Mouse (Mus musculus) megakaryocyte, adult 5-6 weeks (primary cell): ENCODE measurements at regions not wholly inside any gene's neighbourhood (a gene's known extent, or its start where the extent isn't known, plus 50 kb on each side); places are given as distances from the start of the nearest gene placed in this dataset.

Source experiments
- ATAC-seq: 2 replicates; pipeline ENCODE4 v1.8.0; 2016; ENCODE audit warnings: mild to moderate bottlenecking, inconsistent platforms; ENCODE audit not compliant: poor library complexity, severe bottlenecking

DNA sequence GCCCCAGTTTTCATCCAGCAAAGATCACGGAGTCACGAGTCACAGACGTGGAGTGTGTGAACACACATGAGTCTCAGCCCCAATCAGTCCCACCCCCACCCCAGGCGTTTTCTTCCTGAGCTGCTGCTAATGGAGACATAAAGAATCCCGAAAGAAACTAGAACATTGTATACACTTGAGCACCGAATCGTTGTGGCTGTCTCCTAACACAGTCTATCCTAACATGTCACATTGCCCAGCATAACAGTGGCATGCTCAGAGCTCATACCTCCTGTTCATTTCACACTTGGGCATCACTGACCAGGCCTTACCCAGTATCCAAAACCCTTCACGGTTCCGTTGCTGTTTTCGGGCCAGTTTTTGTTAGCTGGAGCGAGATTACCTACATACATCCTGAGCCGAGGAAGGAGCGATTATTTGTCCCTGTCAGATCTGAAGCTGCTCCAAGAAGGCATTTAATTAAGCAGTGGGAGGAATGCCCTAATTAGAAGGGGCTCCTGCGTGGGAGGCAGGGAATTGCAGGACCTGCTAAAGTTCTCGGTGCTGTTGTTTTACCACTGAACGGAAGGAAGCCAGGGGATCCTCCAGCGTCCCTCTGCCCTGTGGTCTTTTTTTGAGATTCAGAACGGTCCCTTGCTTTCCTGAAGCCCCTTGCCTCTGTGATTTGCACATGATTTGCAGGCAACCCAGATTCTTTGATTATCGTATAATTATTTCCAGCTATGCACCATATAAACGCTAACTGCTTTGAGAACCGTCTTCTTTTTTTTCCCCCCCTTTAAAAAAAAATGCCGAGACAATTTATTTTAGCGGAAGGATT lies 53.4 kb upstream of the Nap1l1 start:
- ATAC-seq: no peak

DNA sequence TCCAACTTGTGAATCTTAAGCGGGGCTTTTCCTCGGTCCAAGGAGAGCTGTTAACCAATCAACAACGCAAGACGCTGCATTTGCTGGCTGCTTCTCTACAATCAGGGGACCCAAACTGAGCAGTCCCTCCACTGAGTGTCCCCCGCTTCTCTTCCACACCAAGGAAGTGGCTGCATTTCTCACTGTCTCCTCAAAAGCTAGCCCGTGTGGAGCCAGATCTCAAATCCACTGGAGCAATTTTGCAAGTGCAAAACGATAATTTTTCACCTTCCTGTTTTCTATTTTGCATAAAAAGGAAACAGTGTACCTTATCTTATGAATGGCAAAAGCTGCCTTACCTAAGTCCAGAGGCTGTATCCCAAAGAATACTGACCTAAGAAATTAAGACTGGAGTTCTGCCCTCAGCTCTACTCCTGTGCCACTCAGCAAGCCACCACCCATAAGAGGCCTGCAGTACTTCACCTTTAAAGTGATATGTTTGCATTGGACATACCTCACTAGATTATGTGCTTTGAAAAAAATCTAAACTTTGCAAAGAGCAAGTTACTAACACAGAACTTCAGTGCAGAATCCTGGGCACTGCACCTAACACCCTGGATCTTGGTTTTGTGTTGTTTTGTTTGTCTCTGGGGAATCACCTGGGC lies 52.7 kb upstream of the Nap1l1 start:
- ATAC-seq: no peak

DNA sequence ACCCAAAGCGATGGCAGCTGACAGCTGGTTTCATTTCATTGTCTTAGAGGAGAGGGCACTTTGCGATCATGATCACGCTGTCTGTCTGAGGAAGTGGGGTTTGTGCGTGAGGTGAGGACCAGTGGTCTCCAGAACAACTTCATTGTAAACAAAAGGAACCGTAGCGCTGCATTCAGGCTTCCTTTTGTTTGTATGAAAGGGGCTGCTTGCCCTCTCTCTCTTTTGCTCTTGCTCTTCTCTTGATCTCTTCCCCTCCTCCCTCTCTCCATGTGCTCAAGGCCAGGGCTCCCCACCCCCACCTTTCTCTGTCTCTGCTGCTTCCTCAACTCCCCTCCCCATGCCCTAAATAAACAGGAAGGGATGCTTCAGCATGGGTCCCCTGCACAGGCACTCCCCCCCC lies 51.0 kb upstream of the Nap1l1 start:
- ATAC-seq: peak; percentile 29

DNA sequence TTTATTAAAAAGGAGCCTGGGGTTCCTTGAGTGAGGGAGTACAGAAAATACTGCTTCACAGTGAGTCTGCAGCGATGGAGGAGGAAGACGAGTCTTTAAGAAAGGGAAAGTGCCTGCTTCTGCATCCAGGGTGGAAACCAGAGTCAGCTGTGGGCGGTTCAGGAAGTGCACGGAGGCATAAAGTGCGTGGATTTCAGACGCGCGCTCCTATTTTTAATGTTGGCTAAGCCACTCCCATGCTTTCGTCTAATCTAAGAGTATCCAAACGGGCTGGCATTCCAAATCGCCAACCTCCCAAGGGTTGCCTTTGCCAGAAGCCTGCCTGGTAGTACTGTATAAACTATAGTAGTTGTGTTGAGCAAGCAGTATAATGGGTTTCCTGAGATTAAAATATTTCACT lies 50.4 kb upstream of the Nap1l1 start:
- peak; percentile 87 for ATAC-seq
